Mouse (Mus musculus): ENCODE measurements around the gene Dcps.
"Not testable (repeated sequence)": the region's sequence is repeated elsewhere in the genome, so short reads cannot be mapped to it uniquely, and the experiment has no call there.

Dcps gene

DNA sequence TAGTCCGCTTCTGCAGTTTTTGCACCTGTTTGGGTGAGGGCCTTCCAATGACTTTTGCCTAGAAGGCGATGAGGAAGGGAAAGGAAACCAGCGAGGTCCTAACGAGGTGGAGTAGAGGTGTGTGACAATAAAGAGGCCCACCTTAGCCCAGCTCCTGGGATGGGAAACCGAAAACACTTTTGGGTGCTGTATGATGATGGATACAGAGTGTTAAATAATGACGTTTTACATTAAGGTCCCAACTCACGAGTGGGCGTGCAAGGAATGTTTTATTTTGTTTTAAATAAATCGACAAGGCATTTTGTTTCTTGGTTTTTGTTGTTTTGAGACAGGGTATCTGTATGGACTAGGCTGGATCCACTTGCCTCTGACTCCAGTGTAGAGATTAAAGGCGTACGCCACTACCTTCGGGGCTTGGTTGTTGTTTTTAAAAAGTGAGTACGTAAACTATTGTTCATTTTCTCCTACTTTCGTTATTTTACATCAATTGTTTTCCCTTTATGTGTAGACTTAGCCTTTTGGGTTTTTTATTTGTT is 331 bp upstream of the Dcps start:
- DNase-seq (ENCODE audit: low read depth, low spot score): no peak

DNA sequence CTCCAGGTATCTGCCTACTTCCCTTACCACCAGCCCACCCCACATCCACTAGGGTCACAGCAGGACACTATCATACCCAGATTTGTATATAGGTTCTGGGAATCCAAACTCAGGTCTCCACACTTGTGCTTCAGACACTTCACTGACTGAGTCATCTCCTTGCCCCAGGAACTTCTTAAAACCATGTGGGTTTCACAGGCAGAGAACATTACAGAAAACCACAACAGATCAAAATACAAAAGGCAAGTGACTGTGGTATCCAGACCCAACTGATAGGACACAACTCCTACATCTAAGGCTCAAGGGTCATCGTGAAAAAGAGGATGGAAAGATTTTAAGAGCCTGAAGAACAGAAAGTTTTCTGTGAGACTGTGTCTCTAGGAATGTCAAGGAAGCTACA is 2.5 kb downstream of the Dcps start:
- no peak for DNase-seq (ENCODE audit: low read depth, low spot score)

DNA sequence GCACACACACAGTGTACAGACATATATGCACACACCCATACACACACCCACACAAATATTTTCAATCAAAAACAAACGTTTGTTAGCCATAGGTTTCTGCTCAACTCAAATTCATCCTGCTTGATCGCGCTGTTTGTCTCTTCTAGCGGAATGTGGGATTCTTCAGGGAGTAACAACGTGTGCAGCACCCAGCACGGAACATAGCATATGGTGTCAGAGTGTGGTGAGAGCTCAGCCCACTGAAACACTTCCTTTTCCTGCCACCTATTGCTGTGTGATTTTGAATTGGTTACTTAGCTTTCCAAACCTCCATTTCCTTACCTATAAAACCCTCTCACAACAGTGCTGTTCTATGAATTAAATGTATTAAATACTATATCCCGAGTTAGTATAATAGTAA is 5.8 kb downstream of the Dcps start:
- DNase-seq (ENCODE audit: low read depth, low spot score): no peak

DNA sequence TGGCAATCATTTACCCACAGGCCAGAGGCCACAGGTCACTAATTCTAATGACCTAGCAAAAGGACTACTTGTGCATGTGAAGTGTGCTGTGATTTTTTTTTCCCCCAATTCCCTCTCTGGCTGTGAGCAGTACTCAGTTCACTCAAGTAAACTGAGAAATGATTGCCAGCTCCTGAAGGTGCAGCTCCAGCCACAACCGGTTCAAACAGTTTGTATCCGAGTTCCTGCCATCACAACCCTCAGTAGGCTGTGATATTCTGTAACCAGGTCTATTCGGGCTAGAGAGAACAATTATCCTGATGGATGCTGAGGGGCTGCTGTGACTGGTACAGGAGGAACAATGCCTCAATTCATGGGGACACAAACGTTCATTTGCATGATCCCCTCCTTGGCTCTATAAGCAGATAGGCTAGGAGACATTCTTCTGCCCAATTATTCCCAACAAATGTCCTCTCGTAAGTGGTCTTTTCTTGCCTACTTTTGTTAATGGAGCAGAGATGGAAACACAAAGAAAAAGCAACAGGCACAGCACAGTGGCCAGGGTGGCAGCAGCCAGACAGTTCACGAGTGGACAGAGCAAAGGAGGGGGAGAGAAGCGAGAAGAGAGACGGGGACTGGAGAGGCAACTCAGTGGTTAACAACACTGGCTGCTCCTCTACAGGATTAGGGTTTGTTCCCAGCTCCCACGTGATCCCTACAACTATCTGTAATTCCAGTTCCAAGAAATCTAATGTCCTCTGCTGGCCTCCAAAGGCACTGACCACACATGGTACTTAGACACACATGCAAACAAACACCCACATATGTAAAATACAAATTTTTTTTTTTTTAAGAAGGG is 8.8 kb downstream of the Dcps start:
- DNase-seq (ENCODE audit: low read depth, low spot score): no peak

GRCm38 (mm10) chr9:35166144-35166797 is 9.6 kb downstream of the Dcps start:
- peak; percentile 37 for DNase-seq (ENCODE audit: low read depth, low spot score)

- no peak for DNase-seq (ENCODE audit: low read depth, low spot score)
These were observed 11.6 kb downstream of the Dcps start for GRCm38 (mm10) chr9:35164142-35164874.

DNA sequence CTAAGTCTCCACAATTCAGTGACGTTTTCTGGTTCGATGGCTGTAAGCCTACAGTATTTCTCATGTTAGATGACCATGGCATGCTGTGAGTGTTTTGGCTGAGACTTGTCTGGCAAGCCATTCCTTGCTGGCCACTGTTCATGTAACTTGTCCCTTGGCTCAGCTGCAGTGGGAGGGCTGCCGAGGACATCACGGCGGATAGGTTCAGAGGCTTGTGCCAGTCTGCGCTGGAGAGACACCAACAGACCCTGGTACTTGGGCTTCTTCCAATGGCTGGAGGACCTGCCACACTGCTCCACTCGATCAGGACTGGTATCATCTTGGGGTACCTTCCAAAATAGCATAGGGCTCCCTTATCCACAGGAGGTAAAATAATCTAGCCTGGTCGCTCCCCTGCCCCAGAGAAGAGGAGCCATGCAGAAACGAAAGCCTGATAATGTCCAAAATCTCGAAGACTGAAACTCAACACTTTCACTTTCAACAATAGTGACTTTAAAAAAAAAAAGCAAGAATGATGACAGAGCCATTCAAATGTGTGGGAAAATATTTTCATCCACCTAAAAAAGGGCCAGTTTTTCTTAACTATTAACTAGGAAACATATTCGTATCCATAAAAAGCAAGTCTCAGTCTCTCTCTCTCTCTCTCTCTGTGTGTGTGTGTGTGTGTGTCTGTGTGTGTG is 12.7 kb downstream of the Dcps start:
- no peak for DNase-seq (ENCODE audit: low read depth, low spot score)

GRCm38 (mm10) chr9:35161721-35162120 is 14.1 kb downstream of the Dcps start:
- DNase-seq (ENCODE audit: low read depth, low spot score): no peak

DNA sequence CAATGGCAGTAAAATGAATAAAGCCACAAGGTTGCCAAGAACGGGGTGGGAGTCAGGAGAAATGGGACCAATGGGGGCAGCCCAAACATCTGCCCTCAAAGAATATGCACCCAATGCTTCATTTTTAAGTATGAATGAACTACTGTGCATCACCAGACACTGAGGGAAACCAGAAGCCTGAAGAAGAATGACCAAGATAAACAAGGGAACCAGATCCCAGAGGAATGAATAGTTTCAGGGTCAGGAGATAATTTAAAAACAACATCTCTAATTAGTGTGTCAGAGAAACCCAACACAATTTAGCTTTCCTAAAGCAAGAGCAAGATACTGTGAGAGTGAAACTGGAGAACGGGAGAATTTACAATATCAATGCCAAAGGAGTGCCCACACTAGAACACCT is 15.2 kb downstream of the Dcps start:
- no peak for DNase-seq (ENCODE audit: low read depth, low spot score)

DNA sequence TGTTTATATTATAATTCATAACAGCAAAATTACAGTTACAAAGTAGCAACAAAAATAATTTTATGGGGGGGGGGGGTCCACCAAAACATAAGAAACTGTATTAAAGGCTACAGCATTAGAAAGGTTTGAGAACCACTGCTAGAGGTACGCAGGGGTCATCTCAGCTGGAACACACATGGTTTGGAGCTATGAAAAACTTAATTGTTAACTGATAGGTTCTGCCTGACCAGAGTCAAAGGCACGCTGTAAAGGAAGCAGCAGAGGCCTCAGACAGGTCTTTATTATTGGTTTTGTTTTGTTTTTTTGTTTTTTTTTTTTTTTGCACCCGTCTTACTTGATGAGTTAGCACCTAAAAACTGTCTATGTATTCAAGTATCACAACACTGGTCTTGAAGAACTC is 17.4 kb downstream of the Dcps start:
- no peak for DNase-seq (ENCODE audit: low read depth, low spot score)

- DNase-seq (ENCODE audit: low read depth, low spot score): no peak
These were observed 19.0 kb downstream of the Dcps start for GRCm38 (mm10) chr9:35156862-35157261.

DNA sequence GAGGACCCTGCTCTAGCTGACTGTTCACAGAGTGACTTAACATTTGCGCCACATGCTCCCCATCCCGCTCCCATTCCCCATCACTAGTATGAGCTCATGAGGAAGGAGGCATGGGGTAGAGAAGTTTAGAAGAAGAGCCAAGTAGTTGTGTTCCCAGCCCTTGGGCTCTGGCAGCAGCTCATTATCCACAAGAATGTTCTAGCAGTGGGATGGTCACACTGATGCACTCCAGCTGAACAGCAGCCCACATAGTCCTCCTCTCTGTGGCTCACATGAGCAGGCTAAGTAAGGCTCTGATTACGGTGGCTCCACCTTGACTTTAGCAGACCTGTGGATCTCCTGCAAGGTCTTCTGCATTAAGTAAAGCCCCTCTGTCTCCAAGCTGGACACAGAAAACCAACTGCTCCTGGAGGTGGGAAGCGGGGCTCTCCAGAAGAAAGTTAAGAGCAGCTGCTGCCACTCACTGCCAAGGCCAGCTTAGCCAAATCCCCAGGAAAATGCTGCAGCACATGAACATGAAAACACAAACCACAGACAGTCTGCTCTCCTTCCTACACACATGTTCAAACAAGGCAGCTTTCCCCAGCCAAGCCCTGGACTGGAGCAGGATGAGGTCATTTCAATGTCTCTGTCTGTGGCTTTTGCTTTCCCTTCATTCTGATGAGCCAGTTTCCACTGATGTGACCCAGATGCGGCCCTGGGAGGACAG is 19.7 kb downstream of the Dcps start:
- no peak for DNase-seq (ENCODE audit: low read depth, low spot score)

DNA sequence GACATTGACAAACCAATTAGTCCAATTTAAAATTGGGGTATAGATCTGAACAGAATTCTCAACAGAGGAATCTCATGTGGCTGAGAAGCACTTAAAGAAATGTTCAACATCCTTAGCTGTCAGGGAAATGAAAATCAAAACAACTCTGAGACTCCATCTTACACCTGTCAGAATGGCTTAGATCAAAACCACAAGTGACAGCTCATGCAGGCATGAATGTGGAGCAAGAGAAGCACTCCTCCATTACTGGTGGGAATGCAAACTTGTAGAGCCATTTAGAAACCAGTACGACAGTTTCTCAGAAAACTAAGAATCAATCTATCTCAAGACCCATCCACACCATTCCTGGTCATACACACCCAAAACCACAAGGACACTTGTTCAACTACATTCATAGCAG is 22.9 kb downstream of the Dcps start:
- DNase-seq (ENCODE audit: low read depth, low spot score): no peak

GRCm38 (mm10) chr9:35148822-35149221 is 27.0 kb downstream of the Dcps start:
- not testable (repeated sequence) for DNase-seq (ENCODE audit: low read depth, low spot score)

DNA sequence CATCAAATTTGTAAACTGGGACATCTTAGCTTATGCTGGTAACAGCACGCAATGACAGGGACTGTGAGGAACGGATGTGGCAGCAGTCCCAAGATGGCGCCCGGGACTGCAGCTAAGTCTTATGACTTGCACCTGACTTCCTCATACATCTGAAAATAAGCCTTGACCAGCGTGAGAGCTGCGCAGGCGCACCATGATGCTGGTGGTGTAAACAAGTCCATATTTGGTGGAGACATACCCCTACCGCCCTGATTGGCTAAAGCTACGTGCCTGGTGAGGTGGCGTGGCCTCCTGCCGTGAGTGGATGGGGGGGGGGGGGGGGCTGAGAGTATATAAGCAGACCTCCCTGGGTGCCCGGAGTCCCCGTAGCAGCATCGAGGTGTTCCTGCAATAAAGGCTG is 28.6 kb downstream of the Dcps start:
- not testable (repeated sequence) for DNase-seq (ENCODE audit: low read depth, low spot score)

DNA sequence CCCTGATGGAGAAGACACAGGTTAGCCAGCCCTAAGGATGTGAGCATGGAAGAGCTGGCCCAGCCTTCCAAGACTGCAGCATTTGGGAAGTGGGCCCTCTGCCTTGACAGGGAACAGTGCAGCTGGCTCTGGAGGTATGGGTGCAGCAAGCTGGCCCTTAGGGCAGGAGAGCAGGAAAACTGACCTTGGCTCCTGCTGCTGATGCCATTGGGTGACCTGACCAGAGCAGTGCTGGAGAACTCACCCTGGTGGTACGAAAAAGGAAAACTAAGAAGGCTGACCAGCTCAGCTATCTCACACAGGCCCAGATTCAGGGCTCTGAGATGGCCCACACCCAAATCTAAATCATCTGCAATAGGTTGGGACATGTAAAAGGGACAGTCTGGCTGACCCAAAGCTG is 30.0 kb downstream of the Dcps start:
- no peak for DNase-seq (ENCODE audit: low read depth, low spot score)

DNA sequence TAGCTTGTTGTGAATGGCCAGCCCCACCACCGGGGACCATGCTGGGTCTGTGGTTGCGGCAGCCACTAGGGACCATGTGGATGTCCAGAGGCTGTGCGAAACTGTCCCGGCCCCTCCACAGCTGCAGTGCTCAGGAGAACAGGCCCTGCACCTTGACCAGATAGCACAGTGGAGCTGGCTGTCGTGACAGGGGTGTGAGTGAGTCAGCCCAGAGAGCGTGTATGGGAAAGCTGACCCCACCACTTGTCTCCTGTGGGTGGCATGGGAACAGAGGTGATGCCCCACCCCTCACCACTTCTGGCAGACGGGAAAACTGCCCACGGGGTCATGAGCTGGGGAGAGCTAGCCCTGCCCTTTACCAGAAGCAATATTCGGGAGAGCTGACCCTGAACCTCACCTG is 30.7 kb downstream of the Dcps start:
- DNase-seq (ENCODE audit: low read depth, low spot score): no peak

- no peak for DNase-seq (ENCODE audit: low read depth, low spot score)
These were observed 33.6 kb downstream of the Dcps start for GRCm38 (mm10) chr9:35142221-35142620.

DNA sequence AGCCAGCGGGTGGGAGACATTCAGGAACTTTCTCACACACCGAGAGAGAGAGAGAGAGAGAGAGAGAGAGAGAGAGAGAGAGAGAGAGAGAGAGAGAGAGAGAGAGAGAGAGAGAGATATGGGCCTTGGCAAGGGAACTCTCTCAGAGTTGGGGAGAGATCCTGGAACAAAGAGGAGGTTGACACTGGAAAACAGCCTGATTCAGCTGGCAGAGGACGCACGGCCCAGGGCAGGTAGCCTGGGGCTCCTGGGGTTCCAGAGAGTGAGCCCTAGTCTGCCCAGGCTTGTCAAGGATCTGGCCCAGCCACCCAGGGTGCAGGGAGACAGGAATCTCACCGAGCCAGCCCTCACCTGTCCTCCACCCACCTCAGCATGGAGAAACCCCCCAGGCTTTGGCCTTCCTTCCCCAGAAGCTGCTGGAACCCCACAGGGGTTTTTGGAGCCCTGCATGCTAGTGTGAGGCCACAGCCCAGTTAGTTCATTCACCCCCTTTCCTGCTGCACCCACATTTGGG is 36.6 kb downstream of the Dcps start:
- no peak for DNase-seq (ENCODE audit: low read depth, low spot score)

GRCm38 (mm10) chr9:35138029-35138428 is 37.8 kb downstream of the Dcps start:
- DNase-seq (ENCODE audit: low read depth, low spot score): no peak

GRCm38 (mm10) chr9:35135575-35135974 is 40.3 kb downstream of the Dcps start:
- DNase-seq (ENCODE audit: low read depth, low spot score): no peak

All from embryo, embryonic 11.5 days (tissue).